Mouse (Mus musculus): ENCODE data around the gene Osbpl5. TPM values are rescaled to one million over a fixed set of nuclear protein-coding genes. Genes with fewer than 3 reads are reported as not detected.
A peak's percentile ranks its signal among the peaks of the same experiment; 100 is the strongest.

Osbpl5 gene
- polyA plus RNA-seq, 1 experiment from 2014 or later, result 50.0 TPM

DNA sequence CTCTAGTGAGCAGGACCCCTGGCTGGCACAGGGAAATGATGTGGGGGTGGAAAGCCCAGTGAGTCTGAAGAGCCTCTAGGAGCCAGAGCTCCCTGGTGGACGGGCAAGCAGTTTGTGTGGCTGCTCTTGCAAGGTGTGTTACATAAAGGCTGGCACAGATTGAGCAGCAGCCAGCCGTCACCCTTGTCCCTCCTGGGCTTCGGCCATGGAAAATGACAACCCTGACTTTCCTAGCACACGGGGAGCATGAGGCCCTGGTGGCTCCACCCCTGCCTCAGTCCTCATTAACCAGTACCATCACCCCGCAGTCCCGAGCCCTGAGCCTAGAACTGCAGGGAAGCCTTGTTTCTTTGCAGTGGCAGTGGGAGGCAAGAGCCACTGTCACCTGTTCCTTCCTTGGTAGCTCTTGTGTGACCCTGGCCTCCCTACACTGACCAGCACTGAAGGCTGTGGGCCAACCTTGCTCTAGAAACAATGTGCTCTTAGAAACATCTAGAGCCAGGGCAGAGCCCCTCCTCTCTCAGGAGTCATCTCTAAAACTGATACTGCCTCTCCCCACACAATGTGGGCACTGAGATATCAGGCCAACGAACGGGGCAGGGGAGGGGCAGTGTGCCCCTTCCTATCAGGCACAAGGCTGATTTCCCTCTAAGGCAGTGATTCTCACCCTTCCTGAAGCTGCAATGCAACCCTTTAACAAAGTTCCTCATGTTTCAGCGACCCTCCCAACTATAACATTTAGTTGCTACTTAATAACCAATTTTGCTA is 1.2 kb downstream of the Osbpl5 start:
- in situ Hi-C loops (cut with MboI; ENCODE audit: low pct_unique_long_range_greater_than_20kb), result loop anchor here (10.0 kb wide), 1 partner anchor 171 kb away; no protein-coding TSS in a partner anchor
- DNase-seq (ENCODE audit: low read depth, low spot score) (no peak), ATAC-seq (no peak)
- TF ChIP-seq CTCF (IDR thresholded peaks at IDR 0.05), result no peak
- CTCF ChIA-PET, result interaction anchor here (2.6 to 3.0 kb wide), 2 partner anchors 8 to 49 kb away, joined by 12 to 15 read pairs; no protein-coding TSS in a partner anchor
- H3K27me3 ChIP-seq, result no peaks in the 10 kb centered on the region
- POLR2A ChIA-PET, result no interaction called here

DNA sequence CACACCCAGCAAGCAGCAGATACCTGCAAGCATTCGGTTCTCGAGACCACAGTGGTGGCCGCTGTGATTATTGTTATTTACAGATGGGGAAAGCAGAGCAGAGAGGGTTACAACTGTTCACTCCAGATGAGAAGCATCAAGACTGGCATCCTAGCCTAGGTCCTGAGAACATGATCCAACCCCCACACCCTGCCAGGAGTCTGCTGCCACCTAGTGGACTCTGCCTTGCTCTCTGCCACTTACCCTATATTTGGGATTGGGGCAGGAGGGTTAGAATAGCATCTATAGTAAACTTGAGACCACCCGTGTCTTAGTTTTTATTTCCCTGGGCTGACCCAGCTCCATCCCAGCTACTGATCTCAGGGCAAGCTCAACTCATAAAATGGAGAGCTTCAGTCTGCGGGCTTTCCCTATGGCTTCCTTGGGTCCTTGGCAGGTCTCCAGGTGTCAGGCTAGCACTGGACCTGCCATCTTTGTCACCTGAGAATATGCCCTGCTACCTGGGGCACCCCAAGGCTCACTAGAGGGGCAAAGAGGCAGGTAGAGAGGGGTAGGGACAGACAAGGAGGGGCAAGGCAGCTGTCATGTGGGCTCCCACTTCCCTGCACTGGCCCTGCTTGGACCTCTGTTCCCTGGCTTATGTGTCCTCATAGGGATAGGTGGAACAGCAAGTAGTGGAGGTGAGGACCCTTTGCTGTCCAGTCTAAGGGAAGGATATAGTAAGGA is 2.6 kb downstream of the Osbpl5 start:
- CTCF ChIA-PET, result interaction anchor here (0.8 to 3.0 kb wide), 3 partner anchors 10 to 51 kb away, joined by 3 to 15 read pairs (median 12); no protein-coding TSS in a partner anchor
- in situ Hi-C loops (cut with MboI; ENCODE audit: low pct_unique_long_range_greater_than_20kb), result loop anchor here (10.0 kb wide), 1 partner anchor 169 kb away; no protein-coding TSS in a partner anchor
- POLR2A ChIA-PET, result no interaction called here

DNA sequence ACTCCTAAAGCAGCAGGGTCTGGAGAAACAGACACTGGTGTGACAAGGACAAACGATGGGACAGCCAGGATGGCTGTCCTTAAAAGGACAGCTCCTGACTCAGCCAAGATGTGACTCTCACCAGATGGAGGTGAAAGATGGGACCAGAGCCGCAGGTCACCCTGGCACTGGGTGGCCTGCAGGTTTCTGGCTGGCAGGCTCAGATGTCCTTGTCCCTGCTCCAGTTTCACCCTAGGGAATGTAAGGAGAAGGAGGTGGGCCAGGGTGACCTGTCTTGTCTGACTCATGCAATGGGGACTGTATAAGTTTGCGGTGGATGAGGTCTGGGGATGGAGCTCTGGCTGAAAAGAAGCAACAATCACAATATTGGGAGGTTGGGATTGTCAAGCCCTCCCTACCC is 4.2 kb downstream of the Osbpl5 start:
- no peak for TF ChIP-seq CTCF (IDR thresholded peaks at IDR 0.05)
- ATAC-seq (no peak), DNase-seq (ENCODE audit: low read depth, low spot score) (no peak)
- no peaks in the 10 kb centered on the region for H3K27me3 ChIP-seq
- POLR2A ChIA-PET, result no interaction called here
- in situ Hi-C loops (cut with MboI; ENCODE audit: low pct_unique_long_range_greater_than_20kb), result loop anchor here (10.0 kb wide), 1 partner anchor 168 kb away; no protein-coding TSS in a partner anchor
- CTCF ChIA-PET, result interaction anchor here (3.0 kb wide), 1 partner anchor 46 kb away, joined by 15 read pairs; no protein-coding TSS in a partner anchor

More for the DNA sequence above, 2.6 kb downstream of the Osbpl5 start:
- TF ChIP-seq CTCF (IDR thresholded peaks at IDR 0.05), result no peak
- ATAC-seq (no peak), DNase-seq (ENCODE audit: low read depth, low spot score) (no peak)
- no peaks in the 10 kb centered on the region for H3K27me3 ChIP-seq

DNA sequence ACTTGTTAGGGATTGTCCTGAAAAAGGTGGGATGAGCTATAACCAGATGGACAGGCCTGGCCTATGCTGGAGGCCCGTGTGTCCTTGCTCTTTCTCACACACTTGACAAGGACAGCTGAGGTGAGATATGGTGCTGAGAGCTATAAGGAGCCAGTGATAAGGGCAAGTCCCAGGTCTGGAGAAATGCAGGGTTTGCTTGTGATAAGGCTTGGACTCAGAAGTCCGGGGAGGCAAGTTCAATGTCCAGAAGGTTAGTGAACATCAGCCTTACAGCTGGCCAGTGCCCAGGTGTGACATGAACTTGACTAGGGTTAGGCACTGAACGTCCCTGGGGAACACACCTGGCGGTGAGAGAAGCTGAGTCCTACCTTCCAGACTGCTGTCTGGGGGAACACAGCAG is 4.7 kb downstream of the Osbpl5 start:
- no peak for TF ChIP-seq CTCF (IDR thresholded peaks at IDR 0.05)
- ChIA-PET POLR2A (no interaction called here), CTCF (interaction anchor here (0.9 kb wide), 1 partner anchor 45 kb away, joined by 3 read pairs; no protein-coding TSS in a partner anchor)
- no peaks in the 10 kb centered on the region for H3K27me3 ChIP-seq
- no peak for ATAC-seq
- no peak for DNase-seq (ENCODE audit: low read depth, low spot score)
- in situ Hi-C loops (cut with MboI; ENCODE audit: low pct_unique_long_range_greater_than_20kb), result loop anchor here (10.0 kb wide), 1 partner anchor 167 kb away; no protein-coding TSS in a partner anchor

DNA sequence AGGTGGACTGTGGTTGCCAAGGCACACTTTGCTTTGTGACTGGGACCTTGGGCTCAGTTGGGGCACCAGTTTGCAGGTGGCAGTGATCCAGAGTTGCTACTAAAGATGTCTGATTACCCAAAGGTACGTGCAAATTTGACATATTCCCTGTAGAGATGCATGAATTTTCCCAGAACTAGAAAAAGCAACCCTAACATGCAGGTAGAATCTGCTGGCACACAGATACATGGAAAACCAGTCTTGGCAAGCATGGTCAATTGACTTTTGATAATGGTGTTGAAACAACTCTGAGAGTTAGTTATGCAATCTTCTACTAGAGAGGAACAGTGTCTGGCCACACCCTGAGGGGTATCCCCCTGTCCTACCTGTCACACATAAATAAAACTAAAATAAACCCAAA is 5.4 kb downstream of the Osbpl5 start:
- ChIA-PET POLR2A (no interaction called here), CTCF (interaction anchor here (0.9 kb wide), 1 partner anchor 44 kb away, joined by 3 read pairs; no protein-coding TSS in a partner anchor)
- in situ Hi-C loops (cut with MboI; ENCODE audit: low pct_unique_long_range_greater_than_20kb), result loop anchor here (10.0 kb wide), 1 partner anchor 167 kb away; no protein-coding TSS in a partner anchor
- TF ChIP-seq CTCF (IDR thresholded peaks at IDR 0.05), result no peak
- DNase-seq (ENCODE audit: low read depth, low spot score) (no peak), ATAC-seq (no peak)
- H3K27me3 ChIP-seq, result no peaks in the 10 kb centered on the region

DNA sequence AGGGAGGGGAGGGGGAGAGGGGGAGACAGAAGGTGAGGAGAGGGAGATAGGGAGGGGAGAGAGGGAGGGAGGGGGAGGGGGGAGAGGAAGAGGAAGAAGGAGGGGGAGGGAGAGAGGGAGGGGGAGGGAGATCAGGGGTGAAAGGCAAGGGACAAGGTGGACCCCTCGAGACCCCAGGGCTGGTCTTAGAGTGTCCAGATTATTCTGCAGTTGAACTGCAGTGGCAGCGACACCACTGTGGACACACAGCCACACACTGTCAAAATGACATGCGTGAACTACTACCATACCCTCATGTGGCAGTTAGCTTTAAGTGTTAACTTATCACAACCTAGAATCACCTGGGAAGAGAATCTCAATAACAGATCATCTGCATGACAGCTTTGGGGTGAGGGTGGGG is 7.7 kb downstream of the Osbpl5 start:
- in situ Hi-C loops (cut with MboI; ENCODE audit: low pct_unique_long_range_greater_than_20kb), result loop anchor here (5.0 kb wide), 1 partner anchor 42 kb away; no protein-coding TSS in a partner anchor

DNA sequence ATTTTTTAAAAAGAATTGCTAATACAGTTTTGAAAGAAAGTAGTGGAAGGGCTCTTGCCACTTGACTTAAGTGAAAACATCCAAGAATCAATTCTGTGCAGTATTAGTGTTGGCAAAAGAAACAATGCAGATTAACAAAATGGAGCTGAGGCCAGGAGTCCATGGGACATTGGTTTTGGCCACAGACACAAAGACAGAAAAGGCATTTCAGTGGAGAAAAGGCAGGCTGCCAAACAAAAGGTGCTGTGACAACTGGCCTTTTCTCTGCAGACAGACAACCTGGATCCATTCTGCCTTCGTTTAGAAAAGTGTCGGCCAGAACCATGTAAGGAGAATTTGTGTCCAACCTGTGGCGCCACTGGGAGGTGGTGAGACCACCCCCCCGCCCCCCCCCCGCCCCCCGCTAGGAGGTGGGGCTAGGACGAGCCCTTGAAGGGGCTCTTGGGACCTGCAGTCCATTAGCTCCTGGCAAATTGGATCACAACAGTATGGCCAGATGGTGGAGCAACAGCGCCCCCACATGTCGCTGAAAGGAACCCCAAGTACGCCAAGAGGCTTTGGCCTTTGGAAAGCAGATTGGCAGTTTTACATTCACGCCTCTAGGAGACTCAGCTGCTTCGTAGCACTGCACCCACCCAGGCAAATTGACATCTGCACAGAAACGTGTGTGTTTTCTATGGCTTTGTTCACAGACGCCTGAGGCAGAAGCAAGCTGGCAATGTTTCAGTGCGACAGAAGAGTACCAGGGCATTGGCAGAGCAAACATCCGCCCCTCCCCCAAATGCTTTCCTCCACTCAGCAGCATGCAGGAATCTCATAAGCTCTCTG is 8.5 kb downstream of the Osbpl5 start:
- ATAC-seq, result peak; percentile 75
- POLR2A ChIA-PET, result interaction anchor here (1.2 to 1.6 kb wide), 2 partner anchors 38 to 42 kb away, joined by 4 to 9 read pairs; no protein-coding TSS in a partner anchor
- peak; percentile 95 for TF ChIP-seq CTCF (IDR thresholded peaks at IDR 0.05)
- CTCF ChIA-PET, result interaction anchor here (0.6 to 2.7 kb wide), 19 partner anchors 8 to 275 kb away, joined by 3 to 57 read pairs (median 3); partner anchors contain the start of genes Mrgpre and Slc22a18
- no peaks in the 10 kb centered on the region for H3K27me3 ChIP-seq
- DNase-seq (ENCODE audit: low read depth, low spot score), result peak; percentile 55
- in situ Hi-C loops (cut with MboI; ENCODE audit: low pct_unique_long_range_greater_than_20kb), result loop anchor here (5.0 kb wide), 1 partner anchor 41 kb away; no protein-coding TSS in a partner anchor

More for the DNA sequence above, 7.7 kb downstream of the Osbpl5 start:
- DNase-seq (ENCODE audit: low read depth, low spot score) (no peak), ATAC-seq (no peak)
- POLR2A ChIA-PET, result interaction anchor here (1.2 to 1.6 kb wide), 2 partner anchors 39 to 43 kb away, joined by 4 to 9 read pairs; no protein-coding TSS in a partner anchor
- no peaks in the 10 kb centered on the region for H3K27me3 ChIP-seq
- TF ChIP-seq CTCF (IDR thresholded peaks at IDR 0.05), result no peak
- CTCF ChIA-PET, result interaction anchor here (0.7 to 2.7 kb wide), 14 partner anchors 9 to 276 kb away, joined by 3 to 57 read pairs (median 4); partner anchors contain the start of genes Mrgpre and Slc22a18

DNA sequence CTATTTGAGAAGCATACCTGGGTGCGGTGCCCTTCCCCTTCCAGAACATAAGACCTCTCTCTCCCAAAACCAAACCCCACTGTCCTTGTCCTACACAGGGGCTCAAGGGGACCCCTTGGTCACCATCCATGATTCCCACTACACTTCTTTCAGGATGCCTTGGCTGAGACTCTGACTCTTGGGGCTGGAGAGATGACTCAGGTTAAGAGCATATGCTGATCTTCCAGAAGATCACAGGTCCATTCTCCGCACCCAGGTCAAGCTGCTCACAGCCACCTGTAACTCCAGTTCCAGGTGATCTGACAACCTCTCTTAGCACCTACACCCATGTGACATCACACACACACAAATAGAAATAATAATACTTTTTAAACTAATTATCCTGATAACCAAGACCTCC is 16.1 kb downstream of the Osbpl5 start:
- ChIA-PET CTCF (interaction anchor here (1.1 to 1.6 kb wide), 2 partner anchors 8 to 34 kb away, joined by 3 to 6 read pairs; no protein-coding TSS in a partner anchor), POLR2A (interaction anchor here (0.6 to 1.2 kb wide), 5 partner anchors 20 to 1315 kb away, joined by 3 to 4 read pairs (median 3); no protein-coding TSS in a partner anchor)
- in situ Hi-C loops (cut with MboI; ENCODE audit: low pct_unique_long_range_greater_than_20kb), result no loop called here
- TF ChIP-seq CTCF (IDR thresholded peaks at IDR 0.05), result no peak
- no peaks in the 10 kb centered on the region for H3K27me3 ChIP-seq
- ATAC-seq (peak; percentile 31), DNase-seq (ENCODE audit: low read depth, low spot score) (no peak)

Measured in Patski (cell line).